Mouse (Mus musculus): ENCODE results near the gene Hexim2. TPM values are rescaled to one million over a fixed set of nuclear protein-coding genes. Genes with fewer than 3 reads are reported as not detected.

The Hexim2 gene
- total RNA-seq, 2 experiments from 2014 or later: 4.2 to 4.8 TPM

- DNase-seq: peak; percentile 80
These were observed 9.1 kb downstream of the Hexim2 start for GRCm38 (mm10) chr11:103141101-103141943.

DNA sequence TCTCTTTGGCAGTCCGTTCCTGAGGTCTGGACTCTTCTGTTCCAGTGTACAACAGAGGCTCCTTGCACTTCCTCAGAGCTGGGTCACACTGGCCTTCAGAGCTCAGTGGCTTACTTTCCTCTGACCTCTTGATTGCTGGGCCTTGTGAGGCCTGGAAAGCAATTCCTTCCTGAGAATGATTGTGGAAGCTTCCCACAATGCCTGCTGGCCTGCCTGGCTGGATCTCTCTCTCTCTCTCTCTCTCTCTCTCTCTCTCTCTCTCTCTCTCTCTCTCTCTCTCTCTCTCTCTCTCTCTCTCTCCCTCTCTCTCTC, 9.7 kb downstream of the Hexim2 start:
- DNase-seq: peak; percentile 30

DNA sequence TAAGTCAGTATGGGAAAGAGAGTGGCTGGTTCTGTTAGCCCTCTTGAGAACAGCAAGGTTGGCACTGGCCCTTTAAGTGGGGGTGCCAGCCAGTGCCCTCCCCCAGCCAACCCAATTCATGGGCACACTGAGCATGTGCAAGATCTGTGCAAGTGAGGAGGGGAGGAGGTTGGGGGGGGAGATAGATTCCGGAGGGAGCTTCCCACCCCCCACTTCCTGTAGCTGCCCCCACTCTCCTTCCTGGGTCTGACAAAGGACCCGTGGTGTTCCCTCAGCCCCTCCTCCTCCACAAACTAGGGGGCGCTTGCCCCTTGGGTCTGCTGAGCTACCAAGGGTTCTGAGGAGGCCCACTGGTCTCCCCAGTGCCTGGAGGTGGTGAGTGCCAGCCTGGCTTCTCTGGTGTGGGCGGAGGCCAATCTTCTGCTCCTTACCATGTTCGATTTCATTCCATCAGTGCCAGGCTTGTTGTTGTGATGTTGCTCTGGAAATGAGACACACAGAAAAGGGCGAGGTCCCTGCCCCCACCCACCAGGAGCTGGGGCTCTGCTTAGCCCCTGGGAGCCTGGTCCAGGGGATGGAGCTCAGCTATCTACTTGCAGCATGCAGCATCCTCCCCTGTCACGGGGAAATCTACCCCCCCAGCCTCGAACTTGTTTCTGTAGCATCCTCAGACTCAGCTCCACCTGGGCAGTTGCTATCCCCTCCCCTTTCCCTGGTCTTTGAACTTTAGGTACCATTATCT, 10.4 kb downstream of the Hexim2 start:
- peak; percentile 66 for DNase-seq

- no peak for DNase-seq
These were observed 12.4 kb downstream of the Hexim2 start for GRCm38 (mm10) chr11:103144309-103145285.

DNA sequence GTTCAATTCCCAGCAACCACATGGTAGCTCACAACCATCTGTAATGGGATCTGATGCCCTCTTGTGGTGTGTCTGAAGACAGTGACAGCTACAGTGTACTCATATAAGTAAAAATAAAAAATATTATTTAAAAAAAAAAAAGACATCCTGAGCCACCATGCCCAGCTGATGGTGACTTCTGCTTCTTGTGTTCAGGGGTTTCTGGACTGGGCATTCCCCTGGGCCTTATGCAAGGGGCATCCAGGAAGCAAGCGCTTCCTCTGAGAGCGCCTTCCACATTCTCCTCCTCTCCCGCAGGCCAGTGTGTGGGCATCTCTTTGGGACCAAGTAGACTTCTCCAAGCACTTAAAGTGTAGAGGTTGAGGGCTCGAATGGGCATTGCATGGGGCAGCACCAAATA, 14.2 kb downstream of the Hexim2 start:
- no peak for DNase-seq

DNA sequence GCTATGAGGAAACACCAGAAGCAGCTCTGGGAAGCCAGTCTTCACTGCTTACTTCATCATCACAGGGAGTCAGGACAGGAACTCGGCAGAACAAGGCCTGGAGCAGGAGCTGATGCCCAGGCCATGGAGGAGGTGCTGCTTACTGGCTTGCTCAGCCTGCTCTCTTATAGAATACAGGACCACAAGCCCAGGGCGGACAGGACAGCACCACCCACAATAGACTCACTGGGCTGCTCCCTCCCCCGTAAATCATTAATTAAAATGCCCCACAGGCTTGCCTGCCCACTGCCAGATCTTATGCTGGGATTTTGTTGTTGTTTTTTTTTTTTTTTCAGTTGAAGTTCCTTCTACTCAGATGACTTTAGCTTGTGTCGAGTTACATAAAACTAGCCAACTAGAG, 15.5 kb downstream of the Hexim2 start:
- DNase-seq: no peak

GRCm38 (mm10) chr11:103149771-103150170, 17.5 kb downstream of the Hexim2 start:
- DNase-seq: no peak

DNA sequence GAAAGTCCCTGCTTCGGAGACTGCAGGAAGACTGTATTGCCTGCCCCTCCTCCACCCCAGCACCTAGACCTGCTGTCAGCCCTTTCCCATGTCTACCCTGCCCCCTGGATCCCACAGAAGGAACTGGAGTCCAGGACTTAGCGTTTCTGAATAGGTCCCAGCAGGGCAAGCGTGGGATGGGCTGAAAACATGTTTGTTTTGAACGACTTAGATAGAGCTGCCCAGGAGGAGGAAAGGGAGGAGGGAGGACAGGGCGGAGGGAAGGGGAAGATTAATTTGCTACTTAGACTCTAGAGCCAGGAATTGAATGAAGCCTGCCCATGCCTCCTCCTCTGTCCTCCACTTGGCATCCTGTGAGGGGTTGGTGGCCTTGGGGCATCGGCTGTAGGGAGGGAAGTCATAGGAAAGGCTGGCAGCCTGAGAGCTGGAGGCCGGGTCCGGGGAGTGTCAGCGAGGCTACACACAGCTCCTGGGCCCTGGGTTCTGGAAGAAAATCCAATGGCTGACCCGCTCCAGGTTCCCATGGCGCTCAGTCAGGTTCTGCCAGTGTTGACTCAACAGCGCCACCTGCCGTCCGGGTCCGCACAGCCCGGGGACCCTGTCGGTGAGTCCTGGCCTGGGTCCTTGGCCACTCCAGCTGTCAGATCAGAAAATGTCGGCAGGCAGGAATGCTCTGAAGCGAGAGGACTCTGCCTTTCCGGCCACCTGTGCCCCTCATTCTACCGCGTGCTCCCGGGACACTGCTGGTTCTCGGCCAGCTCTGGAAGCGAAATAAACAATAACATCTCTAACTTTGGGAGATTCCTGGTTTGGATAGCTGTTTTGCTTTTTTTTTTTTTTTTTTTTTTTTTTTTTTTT, 26.6 kb downstream of the Hexim2 start:
- DNase-seq: peak; percentile 99

DNA sequence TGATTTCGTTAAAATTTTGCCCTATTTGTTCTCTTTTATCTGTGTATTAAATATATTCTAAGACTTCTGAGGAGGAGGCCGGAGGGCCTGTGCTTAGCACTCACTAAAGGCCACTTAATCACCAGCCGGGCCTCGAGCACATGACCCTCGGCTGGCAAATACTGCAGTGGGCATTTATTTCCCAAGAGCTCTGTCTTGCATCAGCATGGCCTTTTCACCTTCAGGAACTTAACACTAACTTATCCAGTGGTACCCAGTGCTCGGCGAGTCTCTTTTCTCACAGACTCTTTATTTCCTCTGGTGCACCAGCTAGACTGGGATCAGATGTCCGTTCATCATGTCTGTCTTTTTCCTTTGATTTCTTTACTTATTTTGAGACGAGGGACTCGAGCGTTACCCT, 28.5 kb downstream of the Hexim2 start:
- DNase-seq: no peak

DNA sequence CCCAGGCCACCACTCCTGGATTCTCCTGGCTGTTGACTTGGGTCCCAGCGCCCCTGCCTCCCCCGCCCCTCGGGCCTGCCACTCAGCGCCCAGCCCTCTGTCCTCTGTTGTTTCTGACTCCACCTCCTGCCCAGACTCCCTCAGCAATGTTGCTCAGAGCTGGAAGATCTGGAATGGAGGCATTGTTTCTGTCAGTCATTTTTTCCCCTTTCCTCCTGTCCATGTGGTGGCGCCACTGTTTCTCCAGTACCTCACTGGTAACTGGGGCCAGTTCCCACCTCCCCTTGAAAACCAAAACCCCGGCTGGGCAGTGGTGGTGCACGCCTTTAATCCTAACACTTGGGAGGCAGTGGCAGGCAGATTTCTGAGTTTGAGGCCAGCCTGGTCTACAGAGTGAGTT, 29.2 kb downstream of the Hexim2 start:
- DNase-seq: no peak

GRCm38 (mm10) chr11:103162132-103162531, 29.9 kb downstream of the Hexim2 start:
- DNase-seq: peak; percentile 41

- no peak for DNase-seq
These were observed 32.2 kb downstream of the Hexim2 start for GRCm38 (mm10) chr11:103164391-103164790.

GRCm38 (mm10) chr11:103168690-103169390, 36.6 kb downstream of the Hexim2 start:
- peak; percentile 82 for DNase-seq

DNA sequence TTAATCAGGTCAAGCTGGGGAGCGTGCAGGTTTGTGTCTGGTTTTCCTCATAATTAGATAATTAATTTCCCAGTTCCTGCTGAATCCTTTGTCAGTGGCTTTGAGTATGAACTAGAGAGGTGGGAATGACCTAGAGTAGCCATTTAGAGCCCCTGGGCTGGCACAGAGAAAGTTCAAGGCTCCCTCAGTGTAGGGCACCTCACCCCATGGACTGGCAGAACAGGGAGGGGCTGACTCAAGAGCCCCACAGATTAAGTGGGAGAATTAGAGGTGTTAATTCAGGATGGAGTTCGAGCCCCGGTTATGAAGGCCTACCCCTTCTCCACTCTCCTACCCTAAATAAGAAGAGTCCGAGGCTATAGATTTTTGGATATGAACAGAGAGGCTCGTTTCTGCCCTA, 37.4 kb downstream of the Hexim2 start:
- DNase-seq: no peak

GRCm38 (mm10) chr11:103170111-103170493, 37.9 kb downstream of the Hexim2 start:
- no peak for DNase-seq

DNA sequence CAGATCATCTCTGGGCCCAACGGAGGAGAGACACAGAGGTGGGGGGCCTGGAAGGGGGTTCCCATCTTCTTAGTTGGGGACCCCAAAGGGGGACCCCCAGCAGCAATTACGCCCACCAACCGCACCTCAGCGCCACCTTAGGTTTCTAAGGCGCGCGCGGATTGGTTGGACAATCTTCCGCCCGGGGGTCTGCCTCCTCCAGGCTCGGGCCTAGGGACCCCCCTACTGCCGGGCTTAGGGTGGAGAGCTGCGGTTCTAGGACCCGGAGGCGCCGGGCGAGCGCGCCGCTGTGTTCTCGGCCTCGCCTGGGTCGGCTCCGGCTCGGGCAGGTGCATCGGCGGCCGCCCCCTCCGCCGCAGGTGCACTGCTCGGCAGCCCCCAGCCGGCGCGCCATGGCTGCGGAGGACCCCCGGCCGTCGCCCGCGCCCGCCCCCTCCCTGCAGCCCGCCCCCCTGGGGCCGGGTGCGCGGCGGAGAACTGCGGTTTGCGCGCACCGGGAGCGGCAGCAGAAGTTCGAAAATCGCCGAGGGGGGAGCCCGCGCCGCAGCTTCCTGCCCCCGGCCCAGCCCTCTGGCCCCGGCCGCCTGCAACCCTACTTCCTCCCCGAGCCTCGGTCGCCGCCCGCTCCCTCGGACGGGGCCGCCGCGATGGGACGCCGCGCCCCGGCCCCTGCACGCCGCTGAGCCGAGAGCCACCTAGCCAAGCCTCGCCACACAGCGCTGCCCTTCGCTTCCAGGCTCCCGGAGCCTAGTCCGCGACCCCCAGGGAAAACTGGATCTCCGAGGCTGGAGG, 38.5 kb downstream of the Hexim2 start, which contains the start of gene Fmnl1:
Fmnl1 (plus strand) TSS at position 614 of the 792 bp plus-strand sequence.
- peak; percentile 43 for DNase-seq

DNA sequence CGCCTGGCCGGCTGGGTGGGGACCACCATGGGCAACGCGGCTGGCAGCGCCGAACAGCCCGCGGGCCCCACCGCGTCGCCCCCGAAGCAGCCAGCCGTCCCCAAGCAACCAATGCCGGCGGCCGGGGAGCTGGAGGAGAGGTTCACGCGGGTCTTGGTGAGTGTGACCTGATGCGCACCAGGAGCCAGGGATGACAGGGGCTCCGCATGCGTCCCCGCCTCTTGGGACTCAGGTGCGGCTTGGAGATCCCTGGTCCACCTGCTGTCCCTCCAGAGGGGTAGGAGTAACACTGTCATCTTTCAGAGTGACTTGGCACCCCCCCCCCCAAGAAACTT, 39.0 kb downstream of the Hexim2 start:
- DNase-seq: peak; percentile 29

GRCm38 (mm10) chr11:103171703-103172391, 39.6 kb downstream of the Hexim2 start:
- no peak for DNase-seq

DNA sequence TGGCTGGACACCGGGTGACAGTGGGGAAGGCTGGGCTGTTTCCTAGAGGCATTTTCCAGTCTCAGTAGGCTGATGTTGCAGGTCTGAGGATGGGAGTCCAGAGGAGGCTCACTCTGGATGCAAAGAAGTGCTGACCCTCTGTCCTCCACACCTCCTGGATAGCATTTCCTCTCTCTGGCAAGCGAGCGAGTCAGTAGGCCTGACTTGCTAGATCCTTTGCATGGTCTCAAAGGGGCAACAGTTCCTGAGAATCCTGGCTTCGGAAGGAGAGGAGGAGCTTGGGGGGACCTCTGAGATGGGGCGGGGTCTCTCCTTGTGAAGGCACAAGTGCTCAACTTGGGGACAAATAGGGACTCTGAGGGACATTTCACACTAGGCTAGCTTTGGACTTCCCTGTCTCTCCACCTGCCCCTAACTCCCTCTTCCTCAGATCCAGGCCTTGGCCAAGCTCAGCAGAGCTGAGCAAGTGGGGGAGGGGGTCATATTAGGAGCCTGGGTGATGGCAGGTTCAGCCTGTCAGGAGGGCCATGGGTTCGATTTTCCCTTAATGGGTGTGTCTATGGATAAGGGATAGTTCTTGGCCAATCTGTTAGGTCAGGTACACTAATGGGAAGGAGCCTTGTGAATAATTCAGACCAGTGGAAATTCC, 40.3 kb downstream of the Hexim2 start:
- DNase-seq: no peak
